Mouse (Mus musculus): ENCODE results near the gene Luc7l3.

Gene Luc7l3

GRCm38 (mm10) chr11:94321931-94322400, at the start of gene Luc7l3:
Gene Luc7l3, minus strand, starts transcription at chr11:94321988.
- peak; percentile 92 for DNase-seq (ENCODE audit: low spot score)

- DNase-seq (ENCODE audit: low spot score) = no peak
Observed at GRCm38 (mm10) chr11:94370809-94371208, 49.0 kb upstream of the Luc7l3 start.

GRCm38 (mm10) chr11:94369981-94370380, 48.2 kb upstream of the Luc7l3 start:
- DNase-seq (ENCODE audit: low spot score) = no peak

GRCm38 (mm10) chr11:94365340-94365739, 43.6 kb upstream of the Luc7l3 start:
- no peak for DNase-seq (ENCODE audit: low spot score)

- DNase-seq (ENCODE audit: low spot score) = no peak
Observed at GRCm38 (mm10) chr11:94363690-94364089, 41.9 kb upstream of the Luc7l3 start.

- no peak for DNase-seq (ENCODE audit: low spot score)
Observed at GRCm38 (mm10) chr11:94362101-94362500, 40.3 kb upstream of the Luc7l3 start.

- DNase-seq (ENCODE audit: low spot score) = no peak
Observed at GRCm38 (mm10) chr11:94361166-94361870, 39.5 kb upstream of the Luc7l3 start.

GRCm38 (mm10) chr11:94359168-94359567, 37.4 kb upstream of the Luc7l3 start:
- DNase-seq (ENCODE audit: low spot score) = no peak

GRCm38 (mm10) chr11:94355521-94356217, 33.9 kb upstream of the Luc7l3 start:
- DNase-seq (ENCODE audit: low spot score) = no peak

- peak; percentile 61 for DNase-seq (ENCODE audit: low spot score)
Observed at GRCm38 (mm10) chr11:94351094-94351493, 29.3 kb upstream of the Luc7l3 start.

GRCm38 (mm10) chr11:94350337-94350736, 28.5 kb upstream of the Luc7l3 start:
- DNase-seq (ENCODE audit: low spot score) = peak; percentile 57

GRCm38 (mm10) chr11:94349839-94350238, 28.1 kb upstream of the Luc7l3 start:
- DNase-seq (ENCODE audit: low spot score) = no peak

- DNase-seq (ENCODE audit: low spot score) = no peak
Observed at GRCm38 (mm10) chr11:94347063-94347575, 25.3 kb upstream of the Luc7l3 start.

- DNase-seq (ENCODE audit: low spot score) = no peak
Observed at GRCm38 (mm10) chr11:94346611-94347010, 24.8 kb upstream of the Luc7l3 start.

GRCm38 (mm10) chr11:94345926-94346325, 24.1 kb upstream of the Luc7l3 start:
- no peak for DNase-seq (ENCODE audit: low spot score)

GRCm38 (mm10) chr11:94344470-94344869, 22.7 kb upstream of the Luc7l3 start:
- no peak for DNase-seq (ENCODE audit: low spot score)

- DNase-seq (ENCODE audit: low spot score) = no peak
Observed at GRCm38 (mm10) chr11:94343955-94344358, 22.2 kb upstream of the Luc7l3 start.

GRCm38 (mm10) chr11:94342114-94342905, 20.5 kb upstream of the Luc7l3 start:
- DNase-seq (ENCODE audit: low spot score) = no peak

GRCm38 (mm10) chr11:94340948-94341933, 19.5 kb upstream of the Luc7l3 start:
- no peak for DNase-seq (ENCODE audit: low spot score)

GRCm38 (mm10) chr11:94339732-94340585, 18.2 kb upstream of the Luc7l3 start:
- DNase-seq (ENCODE audit: low spot score) = no peak
